Mouse (Mus musculus) fat pad, adult 2 months (tissue): Measurements from ENCODE around the gene A4gnt.

Experiments used
- DNase-seq: peaks from one replicate; pipeline ENCODE4 v3.0.0-alpha.2; 2011; ENCODE audit warnings: low read depth, low spot score; ENCODE audit errors: extremely low read depth

A4gnt gene

DNA sequence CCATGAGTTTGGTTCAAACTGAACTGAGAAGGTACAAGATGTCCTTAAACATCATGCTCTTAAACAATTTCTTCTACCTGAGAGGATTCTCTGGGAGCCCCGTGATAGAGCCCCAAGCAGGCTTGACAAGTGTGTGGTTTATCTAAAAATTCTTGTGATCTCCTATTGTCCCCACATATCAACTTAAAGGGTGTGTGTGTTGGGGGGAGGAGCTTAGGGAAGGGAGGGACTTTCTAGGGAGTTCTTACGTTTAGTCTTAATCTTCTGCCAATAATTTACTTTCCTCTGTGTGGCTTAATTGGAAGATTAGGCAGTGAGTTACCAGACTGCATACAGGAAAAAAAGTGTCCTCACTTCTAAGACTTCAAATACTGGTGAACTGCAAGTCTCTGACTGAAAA, at the start of gene A4gnt:
Gene A4gnt (plus strand): TSS at position 301 of the 400 bp plus-strand sequence.
- DNase-seq: no peak

DNA sequence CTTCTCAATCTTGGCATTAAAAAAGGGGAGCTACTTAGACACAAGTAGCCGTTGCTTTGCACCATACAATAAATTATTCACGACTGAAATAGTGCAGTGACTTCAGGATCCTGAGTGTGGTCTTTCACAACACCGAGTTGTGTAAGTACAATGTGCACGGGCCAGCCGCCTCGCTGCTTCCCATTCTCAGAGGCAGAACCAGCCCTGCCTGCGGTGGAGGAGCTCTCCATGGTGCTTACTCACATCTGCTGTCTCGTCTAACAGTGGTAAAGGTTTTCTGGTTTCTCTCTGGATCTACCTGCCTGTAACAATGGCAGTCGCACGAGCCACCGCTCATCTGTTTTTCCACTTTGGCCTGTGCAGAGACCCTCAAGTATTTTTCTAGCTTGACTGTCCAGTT, 48.6 kb upstream of the A4gnt start:
- peak; percentile 51 for DNase-seq

DNA sequence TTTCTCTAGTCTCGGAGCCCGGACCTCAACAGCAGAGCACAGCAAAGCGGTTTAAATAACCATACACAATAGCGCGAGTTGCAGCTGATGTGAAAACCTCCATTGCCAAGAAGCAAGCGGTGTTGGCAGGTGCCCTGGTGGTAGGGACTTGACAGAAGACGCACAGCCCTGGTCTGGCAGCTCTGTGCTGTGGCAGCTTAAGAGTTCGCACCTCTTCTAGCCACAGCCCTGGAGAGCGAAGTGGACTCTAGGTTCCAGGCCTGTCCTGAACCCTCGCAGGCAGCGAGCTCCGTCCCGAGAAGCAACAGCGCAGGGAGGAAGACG, 44.3 kb upstream of the A4gnt start:
- DNase-seq: no peak

DNA sequence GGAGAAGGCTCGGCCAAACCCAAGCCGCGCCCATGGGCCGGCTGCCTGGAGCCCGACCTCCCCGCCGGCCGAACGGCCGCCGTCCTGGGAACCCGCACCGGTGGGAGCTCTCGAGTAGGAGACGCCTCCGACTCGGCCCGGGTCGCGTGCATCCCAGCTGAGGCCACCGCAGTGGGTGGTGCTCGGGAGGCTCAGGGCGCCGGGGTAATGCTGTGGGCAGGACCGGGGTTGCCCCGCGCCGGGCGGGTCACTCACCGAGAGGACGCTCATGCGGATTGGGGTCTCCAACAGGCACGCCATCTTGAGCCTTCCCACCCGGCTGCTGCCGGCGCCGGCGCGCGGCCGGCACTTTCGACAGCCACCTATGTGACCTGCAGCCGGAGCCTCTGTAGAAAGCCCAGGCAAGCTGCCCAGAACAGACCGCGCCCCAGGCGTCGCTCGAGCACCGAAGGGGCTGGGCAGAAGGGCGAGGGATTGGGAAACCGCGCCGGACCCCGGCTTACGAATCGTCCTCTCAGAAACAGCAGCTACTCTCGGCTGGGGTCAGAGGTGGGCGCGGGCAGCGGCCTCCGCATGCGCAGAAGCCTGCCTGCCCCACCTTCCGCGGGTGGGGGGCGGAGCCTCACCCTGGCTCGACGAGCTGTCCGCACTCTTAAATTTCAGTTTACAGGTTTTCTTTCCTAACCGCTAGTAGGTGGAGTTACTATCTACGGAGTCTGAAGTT, 43.8 kb upstream of the A4gnt start, which contains the start of gene Armc8:
Gene Armc8 (minus strand): TSS at position 553 of the 724 bp plus-strand sequence.
- no peak for DNase-seq

DNA sequence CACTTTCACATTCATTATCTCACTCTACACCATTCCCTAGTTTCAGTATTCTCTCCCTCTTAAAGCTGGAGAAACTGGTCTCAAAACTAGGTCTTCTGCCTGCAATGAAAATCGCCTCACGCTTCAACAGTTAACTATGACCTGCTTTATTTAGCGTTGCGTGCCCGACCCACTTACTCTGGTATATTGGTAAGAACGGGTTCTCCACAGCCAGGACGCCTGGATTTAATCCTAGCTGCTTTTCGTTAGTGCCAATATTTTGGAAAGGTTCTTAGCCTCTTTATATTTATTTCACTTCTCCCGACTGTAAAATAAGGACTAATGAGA, 43.3 kb upstream of the A4gnt start:
- no peak for DNase-seq

DNA sequence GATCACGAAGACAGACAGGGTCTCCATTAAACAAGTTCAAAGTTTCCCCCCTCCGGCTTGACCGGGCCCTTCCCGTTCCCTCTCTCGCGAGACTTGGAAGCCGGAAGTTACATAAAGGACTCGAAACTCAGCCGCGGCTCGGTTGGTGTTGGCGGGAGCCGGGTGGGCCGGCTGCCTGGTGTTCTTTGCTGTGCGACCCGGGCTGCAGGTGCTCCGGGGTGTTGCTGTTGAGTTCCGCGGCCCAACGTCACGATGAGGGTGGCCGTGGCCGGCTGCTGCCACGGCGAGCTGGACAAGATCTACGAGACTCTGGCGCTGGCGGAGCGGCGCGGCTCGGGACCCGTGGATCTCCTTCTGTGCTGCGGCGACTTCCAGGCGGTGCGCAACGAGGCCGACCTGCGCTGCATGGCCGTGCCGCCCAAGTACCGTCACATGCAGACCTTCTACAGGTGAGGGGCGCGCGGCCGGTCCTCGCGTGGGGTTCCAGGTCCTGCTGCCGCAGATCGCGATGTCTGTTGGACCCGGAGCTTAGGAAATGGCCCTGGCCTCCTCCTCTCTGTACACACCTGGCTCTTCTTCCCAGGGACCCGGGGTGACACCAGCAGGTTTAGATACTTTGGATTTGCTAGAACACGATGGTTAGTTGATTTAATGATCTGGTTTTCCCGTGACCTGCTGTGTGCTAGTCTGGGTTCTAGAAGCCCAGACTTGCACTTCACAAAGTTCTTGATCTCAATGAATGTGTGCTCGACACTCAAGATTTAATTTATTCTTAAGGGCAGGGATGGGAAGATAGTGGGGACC, 36.4 kb upstream of the A4gnt start, which contains the start of gene Dbr1:
Gene Dbr1 (plus strand): TSS at position 123 of the 804 bp plus-strand sequence.
- DNase-seq: no peak

DNA sequence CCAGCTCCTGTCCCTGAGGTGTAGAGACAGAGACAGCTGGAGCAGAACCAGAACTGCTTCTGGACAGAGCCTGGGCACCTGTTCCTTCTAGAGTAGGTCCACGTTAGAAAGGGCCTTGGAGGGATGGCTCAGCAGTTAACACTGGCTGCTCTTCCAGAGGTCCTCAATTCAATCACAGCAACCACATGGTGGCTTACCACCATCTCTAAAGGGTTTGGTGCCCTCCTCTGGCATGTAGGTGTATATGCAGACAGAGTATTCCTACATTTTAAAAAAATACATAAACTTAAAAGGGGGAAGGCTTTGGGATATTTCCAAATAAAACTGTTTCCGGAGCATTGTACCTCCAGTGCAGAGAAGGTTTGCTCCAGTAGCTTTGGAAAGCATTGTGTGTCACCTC, 31.6 kb upstream of the A4gnt start:
- DNase-seq: no peak

DNA sequence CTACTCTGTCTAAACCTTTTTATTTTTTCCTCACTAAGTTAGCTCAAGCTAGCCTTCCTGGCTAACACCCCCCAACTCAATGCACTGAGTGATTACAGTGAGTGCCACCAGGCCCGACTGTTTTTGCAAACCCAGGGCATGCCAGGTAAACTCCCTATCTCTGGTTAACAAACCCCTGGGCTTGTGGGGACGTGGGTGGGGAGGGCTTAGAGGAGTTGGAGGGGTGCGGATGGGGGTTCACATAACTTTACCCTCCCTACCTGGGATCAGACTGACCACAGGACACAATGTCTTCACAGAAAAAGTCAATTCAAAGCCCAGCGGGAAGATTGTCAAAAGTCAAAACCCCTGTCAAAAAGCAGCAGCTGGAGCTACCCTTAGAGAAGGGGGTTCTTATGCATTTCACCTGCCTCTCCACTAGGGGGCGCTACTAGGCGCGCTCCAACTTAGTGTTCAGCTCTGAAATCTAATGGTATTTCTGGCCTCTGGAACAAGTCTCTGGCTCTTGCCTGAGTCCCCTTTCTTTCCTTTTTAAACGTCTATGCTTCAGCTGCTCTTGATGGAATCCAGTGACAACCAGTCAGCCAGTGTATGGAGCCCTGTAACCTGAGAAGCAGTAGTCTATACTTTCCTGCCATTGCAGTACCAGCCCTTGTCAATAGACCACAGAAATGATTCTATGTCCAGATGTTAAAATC, 24.6 kb upstream of the A4gnt start:
- DNase-seq: no peak

DNA sequence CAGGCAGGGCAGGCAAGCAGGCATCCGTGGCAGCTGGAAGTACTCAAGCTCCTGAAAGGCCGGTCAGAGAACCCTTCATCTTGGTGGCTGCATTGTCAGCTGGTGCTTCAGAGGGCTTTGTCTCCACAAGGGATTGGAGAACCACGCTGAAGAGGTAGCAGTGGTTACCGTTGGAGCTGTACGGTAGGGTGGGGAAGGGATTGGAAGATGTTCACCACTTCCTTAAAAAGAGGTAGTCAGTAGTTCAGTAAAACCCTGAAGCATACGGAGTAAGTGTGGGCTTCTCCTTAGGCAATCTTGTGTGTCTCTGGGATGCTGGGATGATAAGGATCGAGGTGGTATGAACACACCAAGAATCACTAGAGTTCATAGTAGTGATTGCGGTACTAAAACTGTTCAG, 21.2 kb upstream of the A4gnt start:
- DNase-seq: no peak

DNA sequence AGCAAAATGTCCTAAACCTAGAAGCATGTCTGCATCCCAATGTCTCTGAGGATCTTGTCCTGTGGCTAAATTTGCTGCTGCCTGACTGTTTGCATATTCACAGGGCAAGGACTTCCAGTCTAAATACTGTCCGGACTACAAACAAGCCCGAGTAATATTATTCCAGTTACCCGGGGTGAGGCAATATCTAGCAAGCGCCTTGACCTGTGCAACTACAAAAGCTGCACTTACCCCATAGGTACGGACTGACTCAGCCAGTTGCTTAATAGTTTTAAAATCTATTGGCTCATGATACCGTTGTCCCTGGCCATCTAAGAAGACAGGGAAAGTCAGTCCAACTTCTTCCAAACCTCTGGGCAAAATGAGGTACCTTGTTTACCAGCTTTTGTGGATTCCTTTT, 13.2 kb upstream of the A4gnt start:
- DNase-seq: peak; percentile 80

DNA sequence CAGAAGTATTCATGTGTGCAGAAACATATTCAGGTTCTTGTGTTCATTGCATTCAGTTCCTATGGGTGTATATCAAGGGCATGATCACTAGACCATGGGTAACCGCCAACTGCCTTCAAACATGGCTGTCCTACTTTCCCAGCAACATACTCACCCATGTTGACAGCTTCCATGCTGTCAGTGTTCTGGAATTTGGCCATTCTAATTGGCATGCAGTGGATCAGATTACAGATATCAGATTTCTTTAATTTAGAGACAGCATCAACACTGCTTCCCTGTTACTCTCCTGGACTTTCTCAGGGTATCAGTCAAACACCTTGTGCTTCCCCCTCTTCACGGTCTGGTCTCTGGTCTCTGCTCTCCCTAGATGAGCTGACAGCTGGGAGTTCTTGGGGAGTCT, 8.7 kb upstream of the A4gnt start:
- DNase-seq: no peak

DNA sequence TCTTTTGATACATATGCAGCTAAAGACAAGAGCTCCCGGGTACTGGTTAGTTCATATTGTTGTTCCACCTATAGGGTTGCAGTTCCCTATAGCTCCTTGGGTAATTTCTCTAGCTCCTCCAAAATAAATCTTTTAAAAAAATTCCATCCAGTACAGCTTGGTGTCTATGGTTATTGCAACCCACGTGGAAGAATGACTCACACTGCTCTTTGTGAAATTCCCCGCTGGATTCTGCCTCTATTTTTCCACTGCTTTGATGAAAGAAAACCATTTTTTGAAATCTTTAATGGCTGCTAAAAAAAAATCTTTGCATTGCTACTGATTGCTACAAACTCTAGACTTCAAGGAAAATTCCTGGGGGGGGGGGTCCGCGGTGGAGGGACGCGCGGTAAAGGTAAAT, 7.4 kb downstream of the A4gnt start:
- no peak for DNase-seq

DNA sequence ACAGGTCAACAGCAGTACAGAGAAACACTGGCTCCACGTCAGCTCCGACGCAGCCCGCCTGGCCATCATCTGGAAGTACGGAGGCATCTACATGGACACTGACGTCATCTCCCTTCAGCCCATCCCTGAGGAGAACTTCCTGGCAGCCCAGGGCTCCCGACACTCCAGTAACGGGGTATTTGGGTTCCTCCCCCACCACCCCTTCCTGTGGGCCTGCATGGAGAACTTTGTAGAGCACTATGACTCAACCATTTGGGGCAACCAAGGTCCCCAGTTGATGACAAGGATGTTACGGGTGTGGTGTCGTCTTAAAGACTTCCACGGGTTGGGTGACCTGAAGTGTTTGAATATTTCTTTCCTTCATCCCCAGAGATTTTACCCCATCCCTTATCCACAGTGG, 7.9 kb downstream of the A4gnt start:
- no peak for DNase-seq

DNA sequence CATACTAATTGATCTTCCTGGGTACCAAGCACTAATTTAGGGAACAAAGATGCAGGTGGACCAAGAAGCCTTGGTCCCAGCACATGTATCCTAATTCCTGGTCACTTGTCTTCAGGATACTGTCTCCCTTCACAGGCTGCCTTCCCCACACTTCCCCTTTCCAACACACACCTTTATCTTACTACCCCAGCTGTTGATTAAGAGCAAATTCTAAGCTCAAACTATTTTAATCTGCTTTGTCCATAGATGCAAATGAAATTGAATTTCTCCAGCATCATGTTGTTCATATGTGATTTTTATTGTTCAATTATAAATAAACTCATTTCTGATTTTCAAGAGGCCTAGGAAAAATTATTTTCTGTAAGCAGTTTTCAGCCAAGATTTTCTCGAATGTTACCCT, 9.7 kb downstream of the A4gnt start:
- no peak for DNase-seq

DNA sequence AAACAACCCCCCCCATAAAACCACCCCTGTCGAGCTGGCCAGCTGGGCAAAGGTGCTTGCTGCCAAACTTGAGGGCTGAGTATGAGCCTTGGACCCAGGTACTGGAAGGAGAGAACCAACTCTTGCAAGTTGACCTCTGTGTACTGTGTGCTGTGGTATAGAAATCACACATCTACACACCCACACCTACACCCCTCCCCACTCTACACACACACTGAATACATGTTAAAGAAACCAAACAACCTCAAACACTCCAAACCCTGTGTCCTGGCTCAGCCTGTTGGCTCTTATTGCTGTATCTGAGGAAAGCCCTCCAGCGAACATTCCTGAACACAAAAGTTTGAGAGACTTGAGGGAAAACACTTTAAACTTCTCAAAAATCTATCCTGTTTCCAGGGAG, 10.7 kb downstream of the A4gnt start:
- no peak for DNase-seq

DNA sequence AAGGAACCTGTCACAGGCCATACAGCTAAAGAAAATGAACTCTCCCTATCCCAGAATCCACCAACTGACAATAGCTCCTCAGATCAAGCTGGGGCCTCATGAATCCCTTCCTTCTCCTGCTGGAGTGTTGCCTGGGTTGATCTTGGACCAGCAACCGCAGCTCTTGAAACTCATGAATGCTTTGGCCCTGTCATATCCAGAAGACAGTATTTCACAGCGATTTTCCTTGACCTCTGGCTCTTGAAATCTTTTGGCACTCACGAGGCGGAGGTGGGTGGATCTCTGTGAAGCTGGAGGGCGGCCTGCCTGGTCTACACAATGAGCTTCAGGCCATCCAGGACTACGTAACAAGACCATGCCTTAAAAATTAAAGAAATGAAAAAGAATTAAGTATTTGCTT, 11.8 kb downstream of the A4gnt start:
- DNase-seq: no peak

DNA sequence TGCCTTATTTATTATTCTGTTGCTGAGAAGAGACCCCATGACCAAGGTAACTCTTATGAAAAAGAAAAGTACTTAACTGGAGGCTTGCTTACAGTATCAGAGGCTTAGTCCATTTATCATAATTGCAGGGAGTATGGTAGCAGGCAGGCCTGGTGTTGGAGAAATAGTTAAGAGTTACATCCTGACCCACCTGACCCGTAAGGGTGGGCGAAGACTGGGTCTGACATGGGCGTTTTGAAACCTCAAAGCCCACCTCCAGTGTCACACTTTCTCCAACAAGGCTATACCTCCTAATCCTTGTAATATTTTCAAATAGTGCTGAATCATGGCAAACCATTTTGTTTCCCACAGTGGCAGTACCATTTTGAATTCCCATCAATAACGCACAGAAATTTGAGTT, 16.3 kb downstream of the A4gnt start:
- no peak for DNase-seq

DNA sequence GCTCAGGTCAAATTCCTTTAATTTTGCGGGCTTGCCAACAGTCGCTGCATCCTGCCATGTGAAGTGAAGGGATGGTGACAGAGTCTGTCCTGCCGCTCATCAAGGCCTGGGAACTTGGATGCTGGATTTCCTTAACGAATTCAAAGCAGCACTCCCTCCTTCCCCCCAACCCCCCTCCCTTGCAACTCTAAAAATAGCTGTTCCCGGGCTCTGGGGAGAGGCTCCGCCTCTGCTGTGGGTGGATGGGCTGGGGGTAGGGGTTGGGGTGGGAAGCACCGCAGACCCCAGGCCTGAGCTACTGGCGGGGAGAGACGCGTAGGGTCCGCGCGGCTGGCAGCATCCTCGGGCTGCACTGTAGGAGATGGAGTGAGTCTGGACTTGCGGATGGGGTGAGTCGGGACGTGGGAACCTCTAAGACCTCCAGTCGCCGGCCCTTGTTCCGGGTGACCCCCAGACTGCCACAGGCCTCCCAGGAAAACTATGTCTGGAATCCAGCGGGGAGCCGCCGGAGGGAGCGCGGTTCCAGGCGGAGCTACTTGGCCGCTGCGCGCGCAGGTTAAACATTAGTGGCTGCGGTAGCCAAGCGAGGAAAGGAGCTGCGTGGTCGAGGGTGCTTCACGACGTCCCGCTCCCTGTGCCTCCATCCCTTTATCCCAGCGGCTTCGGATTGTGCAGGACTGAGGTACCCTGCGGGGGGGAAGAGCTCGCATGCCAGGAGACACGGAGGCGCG, 17.1 kb downstream of the A4gnt start, which contains the start of gene Dzip1l:
Gene Dzip1l (plus strand): TSS at position 216 of the 731 bp plus-strand sequence.
- DNase-seq: no peak

DNA sequence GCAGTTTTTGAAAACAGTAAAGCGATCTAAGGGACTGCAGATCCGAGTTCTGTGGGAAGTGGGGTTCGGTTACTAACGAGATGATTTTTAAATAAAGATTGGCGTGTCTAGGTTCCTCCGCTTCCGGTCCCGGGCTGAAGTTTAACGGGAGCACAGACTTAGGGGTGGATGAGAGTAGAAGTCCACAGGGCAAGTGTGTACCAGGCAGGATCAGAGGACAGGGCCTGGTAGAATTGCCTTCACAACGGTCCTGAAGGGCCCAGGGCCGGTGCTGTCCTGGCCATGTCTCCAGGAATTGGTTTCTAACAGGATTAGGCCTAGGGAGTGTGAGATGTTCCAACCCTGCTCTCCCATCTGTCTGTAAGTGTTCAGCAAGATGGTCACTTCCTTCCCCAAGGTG, 17.8 kb downstream of the A4gnt start:
- DNase-seq: no peak

DNA sequence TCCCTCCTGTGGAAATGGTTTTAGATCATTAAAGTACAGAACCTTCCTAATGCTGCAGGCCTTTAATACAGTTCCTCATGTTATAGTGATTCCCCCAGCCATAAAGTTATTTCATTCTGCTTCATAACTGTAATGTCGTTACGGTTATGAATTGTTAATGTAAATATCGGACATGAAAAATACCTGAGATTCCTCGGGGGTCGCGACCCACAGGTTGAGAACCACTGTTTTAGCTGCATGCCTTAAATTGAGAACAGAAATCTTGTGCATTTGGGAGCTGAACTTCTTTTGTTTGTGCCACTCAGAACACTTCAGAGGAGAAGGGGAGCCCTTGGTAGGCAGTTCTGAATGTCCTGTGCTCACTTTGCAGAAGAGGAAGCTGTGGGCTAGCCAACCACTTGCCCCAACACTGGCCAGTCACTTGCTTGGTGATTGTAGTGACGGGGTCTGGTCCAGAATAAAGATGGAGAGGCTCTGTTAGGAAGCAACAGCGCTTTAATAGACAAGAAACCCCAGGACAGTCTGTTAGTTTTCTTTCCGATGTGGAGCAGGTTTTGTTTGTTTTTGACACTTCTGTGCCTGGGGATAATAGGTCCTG, 18.3 kb downstream of the A4gnt start:
- DNase-seq: no peak

DNA sequence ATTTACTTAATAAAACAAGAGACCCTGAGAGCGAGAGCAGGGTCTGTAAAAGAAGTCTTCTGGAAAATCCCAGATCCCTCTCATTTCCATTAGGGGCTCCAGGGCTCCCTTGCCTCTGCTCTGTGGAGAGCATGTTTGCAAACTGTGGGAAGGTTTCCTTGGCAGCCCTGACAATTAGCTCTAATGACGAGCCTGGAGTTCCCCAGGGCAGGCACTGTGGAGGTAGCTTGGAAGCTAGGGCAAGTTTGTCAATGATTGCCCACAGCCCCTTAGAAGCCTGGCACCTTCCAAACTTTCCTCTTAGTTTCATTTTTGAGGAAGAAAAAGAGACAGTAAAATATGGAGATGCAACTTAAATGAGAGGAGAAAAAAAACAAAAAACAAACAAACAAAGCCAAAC, 19.5 kb downstream of the A4gnt start:
- no peak for DNase-seq
